Mouse (Mus musculus) CH12.LX (cell line): ENCODE measurements around the gene Nelfb. TPM values are rescaled to one million over a fixed set of nuclear protein-coding genes. Genes with fewer than 3 reads are reported as not detected.

Experiments
- DNase-seq: peaks from one replicate; pipeline ENCODE4 v3.0.0-alpha.2; 2013; ENCODE audit errors: extremely low read depth
- H3K27ac ChIP-seq: 2 replicates; pipeline ENCODE4 v1.5.1; 2012; ENCODE audit warnings: low read depth, mild to moderate bottlenecking, control low read depth, moderate library complexity; ENCODE audit not compliant: insufficient read depth
- H3K27me3 ChIP-seq: replicated peaks from 2 replicates; pipeline ENCODE3; 2012; ENCODE audit warnings: inconsistent platforms
- H3K36me3 ChIP-seq, 2 experiments: replicated peaks in 1 of 2; 2 replicates each; pipeline versions ENCODE3 to v1.6.1; 2012; ENCODE audit warnings: inconsistent platforms in 1 of 2, low read length in 1 of 2, mild to moderate bottlenecking in 1 of 2, mixed read lengths in 1 of 2, moderate library complexity in 1 of 2; ENCODE audit not compliant: control insufficient read depth in 1 of 2, insufficient read depth in 1 of 2
- H3K4me1 ChIP-seq, 2 experiments: 2 replicates each; pipeline ENCODE4 v1.6.1; 2012; ENCODE audit warnings: inconsistent platforms in 1 of 2, moderate library complexity in 1 of 2; ENCODE audit not compliant: insufficient read depth in 2 of 2, control insufficient read depth in 1 of 2
- H3K4me2 ChIP-seq: 2 replicates; pipeline ENCODE4 v1.6.1; 2012; ENCODE audit warnings: low read depth, mild to moderate bottlenecking, control low read depth; ENCODE audit not compliant: poor library complexity, insufficient read depth, severe bottlenecking
- H3K4me3 ChIP-seq, 3 experiments: fragments of 150-350 bp in 1 of 3; sonication (generic) in 1 of 3; replicated peaks in 1 of 3; 2 replicates each; pipeline versions ENCODE3 to v1.5.1; 2011 to 2012; ENCODE audit warnings: low read depth in 2 of 3, low read length in 2 of 3, mild to moderate bottlenecking in 2 of 3, moderate library complexity in 2 of 3, control low read depth in 1 of 3, improper control_type of control experiment in 1 of 3, inconsistent platforms in 1 of 3, mixed read lengths in 1 of 3; ENCODE audit not compliant: poor library complexity in 1 of 3
- H3K79me2 ChIP-seq: replicated peaks from 2 replicates; pipeline ENCODE4 v1.6.1; 2012; ENCODE audit warnings: mild to moderate bottlenecking, moderate library complexity; ENCODE audit not compliant: control insufficient read depth, poor library complexity, insufficient read depth, severe bottlenecking; ENCODE audit errors: extremely low read depth
- H3K9ac ChIP-seq: 2 replicates; pipeline ENCODE4 v1.6.1; 2012; ENCODE audit warnings: low read depth, mild to moderate bottlenecking, control low read depth, moderate library complexity; ENCODE audit not compliant: insufficient read depth
- H3K9me3 ChIP-seq: replicated peaks from 2 replicates; pipeline ENCODE3; 2012; ENCODE audit warnings: low read length, inconsistent platforms, mixed read lengths
- BHLHE40 ChIP-seq: IDR thresholded peaks from 2 replicates; pipeline ENCODE4 v1.6.1; 2011; ENCODE audit warnings: mild to moderate bottlenecking, low read depth, low read length, improper control_type of control experiment
- CHD1 ChIP-seq: IDR thresholded peaks from 2 replicates; pipeline ENCODE4 v1.6.1; 2012; ENCODE audit warnings: low read depth, low read length, improper control_type of control experiment, inconsistent platforms
- CHD2 ChIP-seq: IDR thresholded peaks from 2 replicates; pipeline ENCODE4 v1.6.1; 2011; ENCODE audit warnings: low read length, improper control_type of control experiment
- CTCF ChIP-seq, 2 experiments: IDR thresholded peaks in 1 of 2; conservative IDR thresholded peaks in 1 of 2; 2 replicates each; pipeline ENCODE4 v1.5.1; 2011 to 2012; ENCODE audit warnings: low read depth in 2 of 2, low read length in 2 of 2, improper control_type of control experiment in 1 of 2, inconsistent platforms in 1 of 2, mild to moderate bottlenecking in 1 of 2, moderate library complexity in 1 of 2
- ELF1 ChIP-seq: IDR thresholded peaks from 2 replicates; pipeline ENCODE4 v1.6.1; 2014; ENCODE audit warnings: low read depth, mild to moderate bottlenecking, inconsistent platforms, low read length, improper control_type of control experiment
- EP300 ChIP-seq: IDR thresholded peaks from 2 replicates; pipeline ENCODE4 v1.6.1; 2011; ENCODE audit warnings: low read length, improper control_type of control experiment
- ETS1 ChIP-seq: conservative IDR thresholded peaks from 2 replicates; pipeline ENCODE4 v1.6.1; 2012; ENCODE audit warnings: low read depth, mild to moderate bottlenecking, inconsistent platforms, low read length, improper control_type of control experiment, moderate library complexity
- GABPA ChIP-seq: IDR thresholded peaks from 2 replicates; pipeline ENCODE4 v1.6.1; 2012; ENCODE audit warnings: low read depth, low read length, improper control_type of control experiment, inconsistent platforms; ENCODE audit not compliant: insufficient replicate concordance
- HCFC1 ChIP-seq: IDR thresholded peaks from 2 replicates; pipeline ENCODE4 v1.6.1; 2012; ENCODE audit warnings: low read depth, mild to moderate bottlenecking, inconsistent platforms, low read length, improper control_type of control experiment
- IRF4 ChIP-seq: IDR thresholded peaks from 2 replicates; pipeline ENCODE4 v1.6.1; 2014; ENCODE audit warnings: low read depth, mild to moderate bottlenecking, inconsistent platforms, low read length, improper control_type of control experiment
- JUN ChIP-seq: IDR thresholded peaks from 2 replicates; pipeline ENCODE4 v1.6.1; 2011; ENCODE audit warnings: low read depth, mild to moderate bottlenecking, low read length, improper control_type of control experiment, moderate library complexity; ENCODE audit not compliant: insufficient read depth
- JUND ChIP-seq: conservative IDR thresholded peaks from 2 replicates; pipeline ENCODE4 v1.6.1; 2011; ENCODE audit warnings: low read depth, low read length, improper control_type of control experiment
- MAFK ChIP-seq: IDR thresholded peaks from 2 replicates; pipeline ENCODE4 v1.6.1; 2011; ENCODE audit warnings: low read length, improper control_type of control experiment; ENCODE audit not compliant: insufficient replicate concordance
- MAX ChIP-seq: IDR thresholded peaks from 2 replicates; pipeline ENCODE4 v1.6.1; 2011; ENCODE audit warnings: low read length, improper control_type of control experiment
- MAZ ChIP-seq: IDR thresholded peaks from 2 replicates; pipeline ENCODE4 v1.6.1; 2012; ENCODE audit warnings: low read depth, mild to moderate bottlenecking, inconsistent platforms, low read length, improper control_type of control experiment, moderate library complexity
- MXI1 ChIP-seq: IDR thresholded peaks from 2 replicates; pipeline ENCODE4 v1.6.1; 2011; ENCODE audit warnings: mild to moderate bottlenecking, low read depth, low read length, improper control_type of control experiment
- MYC ChIP-seq: IDR thresholded peaks from 2 replicates; pipeline ENCODE4 v1.6.1; 2011; ENCODE audit warnings: low read depth, mild to moderate bottlenecking, improper control_type of control experiment, low read length
- NELFE ChIP-seq: IDR thresholded peaks from 2 replicates; pipeline ENCODE4 v1.6.1; 2011; ENCODE audit warnings: low read depth, low read length, improper control_type of control experiment
- NRF1 ChIP-seq: IDR thresholded peaks from 2 replicates; pipeline ENCODE4 v1.6.1; 2014; ENCODE audit warnings: low read depth, mild to moderate bottlenecking, inconsistent platforms, low read length, improper control_type of control experiment, moderate library complexity
- PAX5 ChIP-seq: IDR thresholded peaks from 2 replicates; pipeline ENCODE4 v1.6.1; 2012; ENCODE audit warnings: low read length, inconsistent platforms, mixed read lengths
- POLR2A ChIP-seq: IDR thresholded peaks from 2 replicates; pipeline ENCODE4 v1.6.1; 2011; ENCODE audit warnings: low read depth, mild to moderate bottlenecking, improper control_type of control experiment, low read length
- POLR2AphosphoS2 ChIP-seq: IDR thresholded peaks from 2 replicates; pipeline ENCODE4 v1.6.1; 2011; ENCODE audit warnings: low read depth, low read length, improper control_type of control experiment
- RCOR1 ChIP-seq: conservative IDR thresholded peaks from 2 replicates; pipeline ENCODE4 v1.6.1; 2012; ENCODE audit warnings: low read depth, mild to moderate bottlenecking, inconsistent platforms, low read length, improper control_type of control experiment
- SIN3A ChIP-seq: IDR thresholded peaks from 2 replicates; pipeline ENCODE4 v1.6.1; 2012; ENCODE audit warnings: low read length, improper control_type of control experiment, inconsistent platforms
- TCF12 ChIP-seq: IDR thresholded peaks from 2 replicates; pipeline ENCODE4 v1.6.1; 2014; ENCODE audit warnings: low read depth, mild to moderate bottlenecking, inconsistent platforms, low read length, improper control_type of control experiment
- UBTF ChIP-seq: IDR thresholded peaks from 2 replicates; pipeline ENCODE4 v1.6.1; 2012; ENCODE audit warnings: low read depth, mild to moderate bottlenecking, inconsistent platforms, low read length, improper control_type of control experiment, moderate library complexity
- USF1 ChIP-seq: IDR thresholded peaks from 2 replicates; pipeline ENCODE4 v1.6.1; 2014; ENCODE audit warnings: low read depth, mild to moderate bottlenecking, inconsistent platforms, low read length, improper control_type of control experiment
- USF2 ChIP-seq: conservative IDR thresholded peaks from 2 replicates; pipeline ENCODE4 v1.6.1; 2011; ENCODE audit warnings: low read depth, low read length, improper control_type of control experiment
- ZMIZ1 ChIP-seq: IDR thresholded peaks from 2 replicates; pipeline ENCODE4 v1.6.1; 2012; ENCODE audit warnings: low read depth, mild to moderate bottlenecking, inconsistent platforms, low read length, improper control_type of control experiment
- ZNF384 ChIP-seq: IDR thresholded peaks from 2 replicates; pipeline ENCODE4 v1.6.1; 2012; ENCODE audit warnings: low read depth, low read length, improper control_type of control experiment, inconsistent platforms
- dilution Hi-C: fragments of 300-500 bp; cut with MboI; formaldehyde crosslinking; loops from 2 replicates; pipeline ENCODE4 v1.14.3; 2020; ENCODE audit warnings: low sequenced_read_pairs; ENCODE audit not compliant: extremely low pct_unique_long_range_greater_than_20kb, extremely low pct_ligation_motif_present
- in situ Hi-C: fragments of 300-500 bp; cut with MboI; formaldehyde crosslinking; loops from 3 replicates; pipeline ENCODE4 v1.14.3; 2019; ENCODE audit warnings: low sequenced_read_pairs, low pct_ligation_motif_present, low pct_unique_long_range_greater_than_20kb, mixed read lengths
- polyA plus RNA-seq: library from polyadenylated mRNA; unstranded; fragments of >175 nt; gene quantifications from 2 replicates; pipeline ENCODE4 v1.2.1, GENCODE M21; 2012; ENCODE audit warnings: low read depth; ENCODE audit not compliant: insufficient read length
- total RNA-seq, 2 experiments: library from RNA; depleted of rRNA; stranded (reverse); fragments of 300-350 nt in 1 of 2; fragments of >200 nt in 1 of 2; gene quantifications; 2 replicates each; pipeline ENCODE4 v1.2.3; 2012 to 2014

The Nelfb gene
- total and polyA plus RNA-seq, 3 experiments, result 53.6 to 58.0 (median 57.0) TPM

DNA sequence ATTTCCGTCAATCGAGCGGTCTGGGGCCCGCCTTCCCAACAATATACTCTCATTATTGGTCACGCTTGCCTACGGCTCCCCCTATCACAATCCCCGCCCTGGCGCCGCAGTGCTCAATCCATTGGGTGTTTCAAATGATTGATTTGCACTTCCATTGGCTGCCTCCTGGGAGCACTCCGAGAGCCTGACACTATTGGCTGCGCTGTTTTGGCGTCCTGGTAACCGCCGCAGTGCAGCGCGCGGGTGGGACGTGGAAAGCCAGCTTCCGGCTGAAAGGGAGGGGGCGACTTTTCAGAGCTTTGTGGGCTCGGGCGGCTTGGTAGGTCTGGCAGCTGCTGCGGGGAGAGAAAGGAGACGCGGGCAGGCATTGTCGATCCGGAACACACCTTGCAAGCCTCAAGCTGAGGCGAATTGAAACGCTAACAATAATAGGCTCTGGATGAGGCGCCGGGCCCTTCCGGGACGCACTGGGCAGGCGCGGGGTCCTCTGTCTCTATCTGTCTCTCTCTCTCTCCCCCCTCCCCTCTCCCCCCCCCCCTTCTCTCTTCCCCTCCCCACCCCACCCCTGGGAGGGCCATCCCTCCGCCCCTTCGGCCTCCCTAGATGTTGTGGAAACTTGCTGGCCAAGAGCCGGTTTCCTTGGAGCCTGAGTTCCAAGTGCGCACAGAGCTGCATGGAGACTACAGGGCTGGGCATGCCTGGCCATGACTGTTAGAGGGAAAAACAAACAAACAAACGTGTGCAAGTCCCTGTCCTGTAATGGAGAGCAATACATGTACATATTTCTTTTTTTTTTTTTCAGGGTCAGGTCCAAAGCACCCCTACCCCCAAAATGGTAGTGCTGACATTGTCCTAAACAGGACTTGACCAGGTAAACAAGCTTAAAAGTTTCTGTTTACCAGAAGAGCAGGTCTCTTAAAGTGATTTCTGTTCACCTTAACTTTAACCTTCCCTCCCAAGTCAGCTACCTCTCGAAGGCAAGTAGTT lies 13.8 kb upstream of the Nelfb start:
- H3K9me3 ChIP-seq, result no peaks in the 10 kb centered on the region
- in situ Hi-C loops (no loop called here), dilution Hi-C loops (no loop called here)
- TF ChIP-seq JUND, result no peak
- TF ChIP-seq HCFC1, result peak; percentile 59
- no peak for TF ChIP-seq UBTF
- peak; percentile 93 for TF ChIP-seq MAZ
- no peak for TF ChIP-seq ETS1
- TF ChIP-seq CHD1, result no peak
- TF ChIP-seq ELF1, result peak; percentile 72
- TF ChIP-seq POLR2A, result no peak
- peak; percentile 95 for TF ChIP-seq CHD2
- TF ChIP-seq GABPA, result no peak
- peak; percentile 24; the same call in 1 of the 2 replicates for TF ChIP-seq MXI1
- no peak for TF ChIP-seq EP300
- TF ChIP-seq ZNF384, result peak; percentile 7; the same call in 1 of the 2 replicates
- TF ChIP-seq TCF12, result no peak
- no peak for TF ChIP-seq POLR2AphosphoS2
- no peak for TF ChIP-seq ZMIZ1
- peak; percentile 79 for TF ChIP-seq NRF1
- no peak for TF ChIP-seq MAFK
- no peak for TF ChIP-seq PAX5
- TF ChIP-seq MYC, result no peak
- peak overlapping the region; percentile 64 to 73 (median 65) for H3K4me3 ChIP-seq
- H3K4me1 ChIP-seq, result peaks cover 13 to 34% of the 10 kb centered on the region in 2 experiments; a peak in 3 of 4 replicates
- H3K27ac ChIP-seq, result peak overlapping the region; percentile 93
- H3K9ac ChIP-seq, result peak overlapping the region; percentile 89
- peaks cover 12% of the 10 kb centered on the region for H3K27me3 ChIP-seq
- H3K36me3 ChIP-seq, result peaks cover 22 to 26% of the 10 kb centered on the region in 2 experiments
- H3K79me2 ChIP-seq, result peaks cover 9% of the 10 kb centered on the region
- peak overlapping the region; percentile 76 for H3K4me2 ChIP-seq
- no peak for DNase-seq

DNA sequence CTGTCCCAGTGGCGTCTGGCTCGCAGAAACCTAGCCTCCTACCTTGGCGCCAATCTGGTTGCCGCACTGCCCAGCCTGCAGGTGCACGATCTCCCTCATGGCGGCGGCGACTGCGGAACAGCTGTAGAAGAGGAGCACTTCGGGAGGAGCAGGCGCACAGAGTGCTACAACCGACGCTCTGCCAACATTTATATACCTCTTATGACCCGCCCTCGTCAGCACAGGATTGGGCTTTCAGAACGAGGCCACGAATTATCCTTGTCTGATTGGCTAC lies 13.1 kb upstream of the Nelfb start, which contains the start of gene Tubb4b:
Gene Tubb4b (minus strand): TSS at position 211 of the 274 bp plus-strand sequence.
- Histone ChIP-seq H3K79me2 (peaks cover 9% of the 10 kb centered on the region), H3K27ac (peak within 1 kb of the TSS; percentile 98), H3K9ac (peak within 1 kb of the TSS; percentile 92), H3K4me1 (peaks cover 13 to 34% of the 10 kb centered on the region in 2 experiments; a peak in 3 of 4 replicates), H3K36me3 (peaks cover 22 to 26% of the 10 kb centered on the region in 2 experiments), H3K27me3 (peaks cover 6% of the 10 kb centered on the region), H3K9me3 (no peaks in the 10 kb centered on the region), H3K4me2 (peak within 1 kb of the TSS; percentile 76), H3K4me3 (peak within 1 kb of the TSS; percentile 64 to 99 (median 82))
- in situ Hi-C loops (no loop called here), dilution Hi-C loops (no loop called here)
- DNase-seq, result peak; percentile 99
- no peak for TF ChIP-seq MAFK
- TF ChIP-seq ZMIZ1, result peak; percentile 99
- no peak for TF ChIP-seq ZNF384
- TF ChIP-seq MXI1, result peak; percentile 86
- TF ChIP-seq RCOR1, result no peak
- no peak for TF ChIP-seq GABPA
- TF ChIP-seq BHLHE40, result peak; percentile 45; the same call in 1 of the 2 replicates
- no peak for TF ChIP-seq JUN
- TF ChIP-seq USF1, result no peak; the same call in 1 of the 2 replicates
- TF ChIP-seq TCF12, result peak; percentile 95
- TF ChIP-seq POLR2AphosphoS2, result peak; percentile 98
- no peak for TF ChIP-seq CHD2
- TF ChIP-seq ELF1, result 0 out of 2 replicates have a peak, but pooled peaks have one; percentile 7
- TF ChIP-seq IRF4, result peak; percentile 42; the same call in 1 of the 2 replicates
- peak; percentile 64; the same call in 1 of the 2 replicates for TF ChIP-seq MAX
- peak; percentile 80 for TF ChIP-seq NRF1
- TF ChIP-seq JUND, result no peak
- TF ChIP-seq NELFE, result peak; percentile 99
- no peak for TF ChIP-seq USF2
- TF ChIP-seq UBTF, result no peak
- no peak for TF ChIP-seq ETS1
- TF ChIP-seq SIN3A, result peak; percentile 86; the same call in 1 of the 2 replicates
- no peak for TF ChIP-seq CTCF (conservative IDR thresholded peaks at IDR 0.05 in 1 of 2, IDR thresholded peaks at IDR 0.05 in 1 of 2; ENCODE audit: low read depth in 2 of 2, low read length in 2 of 2)
